ENCODE assay signal across 8 mouse cellular contexts in the genomic region with DNA sequence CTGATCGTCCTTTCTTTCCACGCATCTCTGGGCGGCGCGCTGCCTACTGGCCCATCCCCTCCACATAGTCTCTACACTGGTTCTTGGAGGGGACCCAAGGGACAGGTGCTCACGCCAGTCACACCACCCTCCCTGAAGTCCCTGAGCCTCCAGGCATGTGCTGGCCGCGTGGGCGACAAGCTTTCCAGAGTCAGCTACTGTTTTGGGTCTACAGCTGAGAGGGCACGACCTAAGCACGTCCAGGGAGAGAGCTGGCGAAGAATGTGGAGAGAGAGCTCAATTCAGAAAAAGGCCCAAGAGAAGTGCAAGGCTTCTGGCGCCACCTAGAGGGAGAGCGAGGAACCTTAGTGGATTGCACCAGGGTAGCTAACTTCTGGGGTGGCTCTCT. TPM values are rescaled to one million over a fixed set of nuclear protein-coding genes. Genes with fewer than 3 reads are reported as not detected.
DNase-seq lines count a peak whose midpoint lies in the region; ATAC-seq and TF ChIP-seq lines count a peak whose summit lies in the region.

No protein-coding gene starts in this region.

- peak overlapping the region; percentile 71 for H3K4me2 ChIP-seq in lung, embryonic 15.5 days

- under 1% methylated on average over 14 of the region's 14 CpGs for WGBS in hindbrain, embryonic 10.5 days
- 2% methylated on average over 14 of the region's 14 CpGs for WGBS in lung, embryonic 15.5 days
- under 1% methylated on average over 14 of the region's 14 CpGs for WGBS in olfactory bulb, adult 2 months

- peak; percentile 37 for ATAC-seq in lung, embryonic 15.5 days (ENCODE audit: borderline replicate concordance, extremely low read depth, low FRiP score, low TSS enrichment)

- peak; percentile 90 for DNase-seq in MN1 (ENCODE audit: low spot score)
- DNase-seq in cerebellum, adult 8-10 months, result peak; percentile 77
- DNase-seq in forelimb bud, embryonic 11.5 days (ENCODE audit: low read depth, low spot score), result peak; percentile 94
- DNase-seq in hindbrain, embryonic 10.5 days (ENCODE audit: low spot score), result peak; percentile 91
- DNase-seq in layer of hippocampus, adult 9-10 months (ENCODE audit: low spot score), result peak; percentile 62
- DNase-seq in thymus, postnatal 10 days (ENCODE audit: low spot score in 2 of 2), result peak; percentile 74 to 90

- no peaks in the 10 kb centered on the region for H3K9me3 ChIP-seq in hindbrain, embryonic 10.5 days
- H3K9me3 ChIP-seq in lung, embryonic 15.5 days, result no peaks in the 10 kb centered on the region

- peak overlapping the region; percentile 60 for H3K4me3 ChIP-seq in hindbrain, embryonic 10.5 days
- peak overlapping the region; percentile 50 for H3K4me3 ChIP-seq in lung, embryonic 15.5 days
- H3K4me3 ChIP-seq in olfactory bulb, adult 2 months (ENCODE audit: insufficient read depth, low read depth, low read length), result no peak overlapping the region

- no peak for TF ChIP-seq POLR2A in olfactory bulb, adult 2 months (IDR thresholded peaks at IDR 0.05; ENCODE audit: insufficient read depth, low read depth, low read length)

- H3K27me3 ChIP-seq in hindbrain, embryonic 10.5 days (ENCODE audit: insufficient read depth, poor library complexity, severe bottlenecking), result peaks cover 14% of the 10 kb centered on the region
- no peaks in the 10 kb centered on the region; the same call in 1 of the 2 replicates for H3K27me3 ChIP-seq in lung, embryonic 15.5 days

- peak overlapping the region; percentile 46; the same call in 1 of the 2 replicates for H3K9ac ChIP-seq in lung, embryonic 15.5 days

- peak overlapping the region; percentile 95 for H3K27ac ChIP-seq in hindbrain, embryonic 10.5 days
- peak overlapping the region; percentile 88 for H3K27ac ChIP-seq in lung, embryonic 15.5 days
- no peak overlapping the region for H3K27ac ChIP-seq in olfactory bulb, adult 2 months (ENCODE audit: insufficient read depth, low read depth, low read length)

- peak; percentile 50 for TF ChIP-seq CTCF in olfactory bulb, adult 2 months (IDR thresholded peaks at IDR 0.05; ENCODE audit: insufficient read depth, low read depth, low read length)

- peaks cover 31% of the 10 kb centered on the region for H3K4me1 ChIP-seq in hindbrain, embryonic 10.5 days (replicated peaks)
- peaks cover 37% of the 10 kb centered on the region for H3K4me1 ChIP-seq in lung, embryonic 15.5 days
- H3K4me1 ChIP-seq in olfactory bulb, adult 2 months (ENCODE audit: control insufficient read depth, insufficient read depth, low read length), result peaks cover 11% of the 10 kb centered on the region

- peaks cover 26% of the 10 kb centered on the region for H3K36me3 ChIP-seq in hindbrain, embryonic 10.5 days
- peaks cover 12% of the 10 kb centered on the region for H3K36me3 ChIP-seq in lung, embryonic 15.5 days

RNA-seq across cellular contexts. Expression of a gene that starts 0.8 kb away (rescaled TPM):
- polyA plus RNA-seq in hindbrain, embryonic 10.5 days (2016; fragmentation: Nextera tagmentation; extraction: Ambion mirVana), result 11.0 and 13.0 TPM in 2 replicates
- 18.0 and 20.6 TPM in 2 replicates for polyA plus RNA-seq in lung, embryonic 15.5 days (2015; fragmentation: Nextera tagmentation; extraction: Ambion mirVana)
- polyA plus RNA-seq in olfactory bulb, adult 2 months (2012; ENCODE audit: insufficient read depth, insufficient read length, low replicate concordance, missing spikeins), result not detected in 2 replicates

RNA-seq across cellular contexts. Expression of a gene that starts 13.2 kb away (rescaled TPM):
- polyA plus RNA-seq in hindbrain, embryonic 10.5 days (2016; fragmentation: Nextera tagmentation; extraction: Ambion mirVana), result 2.8 and 2.9 TPM in 2 replicates
- polyA plus RNA-seq in lung, embryonic 15.5 days (2015; fragmentation: Nextera tagmentation; extraction: Ambion mirVana), result 2.8 and 3.0 TPM in 2 replicates
- not detected in 2 replicates for polyA plus RNA-seq in olfactory bulb, adult 2 months (2012; ENCODE audit: insufficient read depth, insufficient read length, low replicate concordance, missing spikeins)

RNA-seq across cellular contexts. Expression of a gene that starts 15.8 kb away (rescaled TPM):
- 14.6 and 37.6 TPM in 2 replicates for polyA plus RNA-seq in hindbrain, embryonic 10.5 days (2016; fragmentation: Nextera tagmentation; extraction: Ambion mirVana)
- polyA plus RNA-seq in lung, embryonic 15.5 days (2015; fragmentation: Nextera tagmentation; extraction: Ambion mirVana), result 154 and 170 TPM in 2 replicates
- polyA plus RNA-seq in olfactory bulb, adult 2 months (2012; ENCODE audit: insufficient read depth, insufficient read length, low replicate concordance, missing spikeins), result not detected in 2 replicates

RNA-seq across cellular contexts. Expression of a gene that starts 27.0 kb away (rescaled TPM):
- 2,350 and 2,667 TPM in 2 replicates for polyA plus RNA-seq in hindbrain, embryonic 10.5 days (2016; fragmentation: Nextera tagmentation; extraction: Ambion mirVana)
- polyA plus RNA-seq in lung, embryonic 15.5 days (2015; fragmentation: Nextera tagmentation; extraction: Ambion mirVana), result 1,673 and 1,693 TPM in 2 replicates
- polyA plus RNA-seq in olfactory bulb, adult 2 months (2012; ENCODE audit: insufficient read depth, insufficient read length, low replicate concordance, missing spikeins), result 516 and 653 TPM in 2 replicates

RNA-seq across cellular contexts. Expression of a gene that starts 32.2 kb away (rescaled TPM):
- 22.6 and 25.7 TPM in 2 replicates for polyA plus RNA-seq in hindbrain, embryonic 10.5 days (2016; fragmentation: Nextera tagmentation; extraction: Ambion mirVana)
- polyA plus RNA-seq in lung, embryonic 15.5 days (2015; fragmentation: Nextera tagmentation; extraction: Ambion mirVana), result 22.3 and 25.4 TPM in 2 replicates
- polyA plus RNA-seq in olfactory bulb, adult 2 months (2012; ENCODE audit: insufficient read depth, insufficient read length, low replicate concordance, missing spikeins), result not detected in 2 replicates

Comparison
In these comparisons a context has a peak if more than half of its experiments do, and no peak if none do; other contexts are left out.
1. RNA of a gene that starts 0.8 kb away (polyA plus RNA-seq): 18.0 to 20.6 TPM in lung, embryonic 15.5 days and 11.0 to 13.0 TPM in hindbrain, embryonic 10.5 days; not detected in olfactory bulb, adult 2 months; every median in the first group is over 10 times any median in the second.
2. RNA of a gene that starts 15.8 kb away (polyA plus RNA-seq): 154 to 170 TPM in lung, embryonic 15.5 days and 14.6 to 37.6 TPM in hindbrain, embryonic 10.5 days; not detected in olfactory bulb, adult 2 months; every median in the first group is over 10 times any median in the second.
3. Peak in every context shown above with its lines, with median percentiles within 50 percentile points of each other: DNase-seq.